Mouse (Mus musculus): ENCODE measurements around the gene Ift57. TPM values are rescaled to one million over a fixed set of nuclear protein-coding genes. Genes with fewer than 3 reads are reported as not detected.

The Ift57 gene
- total and polyA plus RNA-seq, 3 experiments: 6.1 to 35.9 (median 32.3) TPM

DNA sequence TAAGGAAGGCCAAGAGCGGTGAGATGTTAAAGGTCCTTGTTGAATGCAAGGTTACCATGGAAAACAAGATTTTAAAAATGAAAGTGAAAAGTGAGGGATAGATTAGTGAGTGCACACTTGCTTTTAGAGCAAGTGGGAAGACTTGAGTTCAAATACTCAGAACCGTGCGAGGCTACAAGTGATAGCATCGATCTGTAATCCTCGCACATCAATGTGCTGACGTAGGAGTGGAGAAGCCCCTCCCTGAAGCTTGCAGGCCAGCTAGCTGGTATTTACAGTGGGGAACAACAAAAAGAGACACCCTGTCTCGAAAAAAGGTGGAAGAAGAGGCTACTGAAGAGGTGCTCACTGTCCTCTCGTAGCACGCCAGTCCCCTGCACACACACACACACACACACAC, 94.6 kb downstream of the Ift57 start:
- no peak for DNase-seq

DNA sequence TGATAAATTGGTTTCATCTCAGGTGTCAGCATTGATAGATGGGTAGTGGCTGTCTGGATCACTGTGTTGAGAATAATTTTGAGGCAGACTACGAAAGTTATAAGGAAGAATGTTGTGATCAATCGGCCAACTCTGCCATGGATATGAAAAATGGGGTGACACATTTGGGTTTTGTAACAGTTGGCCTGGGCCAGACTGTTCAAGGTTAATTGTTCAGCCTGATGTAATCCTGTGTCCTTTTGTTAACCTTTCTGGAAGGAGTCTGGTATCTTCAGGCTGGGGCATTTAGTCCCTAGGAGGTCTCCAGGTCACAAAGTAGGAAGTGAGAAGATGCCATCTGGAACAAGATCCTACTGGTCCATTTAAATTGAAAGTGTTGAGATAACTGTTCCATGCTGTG, 97.2 kb downstream of the Ift57 start:
- peak; percentile 69 for DNase-seq

DNA sequence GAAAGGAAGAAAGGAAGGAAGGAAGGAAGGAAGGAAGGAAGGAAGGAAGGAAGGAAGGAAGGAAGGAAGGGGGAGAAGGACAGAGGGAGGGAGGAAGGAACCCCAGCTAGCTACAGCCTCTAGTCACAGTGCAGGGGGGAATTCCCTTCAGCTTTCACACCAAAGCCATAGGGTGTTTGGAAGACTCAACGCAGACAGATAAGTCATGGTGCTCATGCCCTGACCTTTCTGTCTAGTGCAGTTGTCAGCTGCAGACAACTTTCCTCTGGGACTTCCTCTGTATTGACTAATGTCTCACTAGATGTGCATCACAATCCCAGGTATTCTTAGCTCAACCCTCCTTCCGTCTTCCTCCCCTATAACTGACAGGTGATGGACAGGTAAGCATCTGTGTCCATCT, 97.9 kb downstream of the Ift57 start:
- no peak for DNase-seq

DNA sequence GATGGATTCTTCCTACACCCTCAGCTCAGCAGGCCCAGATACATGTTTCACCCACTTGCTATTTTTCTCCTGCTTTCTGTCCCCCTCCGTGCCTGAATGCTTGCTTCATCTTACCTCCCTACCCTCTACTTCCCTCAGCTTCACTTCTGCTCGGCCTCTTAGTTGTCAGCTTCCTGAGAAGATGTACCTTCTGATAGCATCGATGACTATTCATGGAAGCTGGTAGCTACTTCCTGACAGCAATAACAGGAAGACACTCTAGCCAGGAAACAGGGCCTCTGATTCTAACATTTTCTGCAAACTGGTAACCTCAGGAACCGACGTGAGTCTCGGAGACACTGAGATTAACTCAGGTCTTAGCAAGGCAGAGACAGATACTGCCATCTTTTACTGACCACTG, 99.8 kb downstream of the Ift57 start:
- no peak for DNase-seq

DNA sequence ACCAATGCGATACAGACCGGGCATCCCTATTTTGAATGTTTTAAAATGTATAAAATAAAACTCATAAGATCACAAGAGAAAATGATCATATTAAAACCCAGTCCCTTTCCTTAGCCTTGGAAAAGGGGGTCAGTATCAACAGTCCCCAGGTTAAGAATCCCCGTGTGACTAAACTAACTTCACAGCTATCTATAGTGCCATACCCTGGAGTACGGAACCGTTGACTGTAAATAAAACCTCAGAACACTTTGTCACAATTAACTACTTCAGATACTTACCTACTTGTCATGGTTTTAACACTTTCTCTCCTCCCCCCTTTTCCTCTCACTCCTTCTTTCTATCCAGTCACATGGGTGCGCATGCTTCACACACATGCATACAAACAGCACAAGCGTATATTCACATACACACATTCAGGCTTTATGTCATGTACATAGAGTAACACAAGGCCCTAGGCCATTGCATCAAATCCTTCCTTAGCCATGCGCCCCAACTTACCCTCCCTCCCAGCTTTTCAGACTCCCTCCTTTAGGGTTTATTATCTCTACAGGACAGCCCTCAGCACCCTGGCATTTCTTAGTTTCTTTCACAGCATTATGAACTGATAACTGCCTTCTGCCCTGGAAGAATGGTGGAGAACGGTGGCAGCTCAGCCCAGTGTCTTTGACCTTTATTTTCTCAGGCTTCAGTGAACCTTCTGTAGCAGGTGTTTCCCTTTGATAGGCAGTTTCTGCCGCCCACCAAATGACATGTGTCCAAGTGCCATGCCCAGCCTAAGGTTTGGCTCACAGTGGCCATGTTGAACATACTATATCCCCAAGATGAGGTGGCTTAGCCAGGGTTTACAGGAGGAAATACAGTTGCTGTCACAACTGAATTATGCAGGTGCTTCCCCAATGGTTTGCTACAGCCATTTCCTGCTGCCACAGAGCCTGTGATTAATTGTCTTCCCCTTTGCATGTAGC, 100.8 kb downstream of the Ift57 start, which contains the start of gene Cd47:
TSS of gene Cd47 (plus strand) at position 937 of the 965 bp plus-strand sequence.
- DNase-seq: peak; percentile 31

DNA sequence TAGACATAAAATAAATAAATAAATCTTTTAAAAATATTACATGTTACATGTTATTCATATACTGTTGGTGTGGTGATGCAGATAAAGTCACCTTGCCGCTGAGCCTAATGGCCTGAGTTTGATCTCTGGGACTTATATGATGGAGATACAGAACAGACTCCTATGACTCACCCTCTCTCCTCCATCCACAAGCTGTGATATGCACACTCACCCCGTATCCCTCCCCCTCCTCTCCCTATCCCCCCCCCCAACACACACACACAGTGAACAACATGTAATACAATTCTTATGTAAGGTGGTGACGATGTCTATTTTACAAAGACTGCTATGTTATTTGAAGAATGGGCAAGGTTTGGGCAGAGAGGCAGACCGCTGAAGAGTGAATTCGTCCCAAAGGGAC, 102.0 kb downstream of the Ift57 start:
- no peak for DNase-seq

DNA sequence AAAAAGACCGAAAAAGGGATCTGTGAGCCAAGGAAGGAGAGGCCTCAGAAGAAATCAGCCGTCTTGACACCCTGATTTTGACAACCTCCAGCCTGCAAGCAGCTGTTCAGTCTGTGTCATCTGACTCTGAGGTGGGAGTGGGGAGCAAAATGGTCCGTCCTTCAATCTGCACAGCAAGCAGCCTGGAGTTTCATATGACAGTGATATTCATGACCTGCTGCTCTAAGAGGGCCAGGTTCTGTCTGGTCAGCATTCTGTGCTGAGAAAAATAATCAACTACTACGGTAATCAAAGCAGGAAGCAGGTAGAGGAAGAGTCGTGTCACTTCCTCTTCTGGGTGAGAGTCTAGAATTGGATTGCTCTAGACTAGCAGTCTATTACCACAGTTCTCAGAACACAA, 102.4 kb downstream of the Ift57 start:
- no peak for DNase-seq

DNA sequence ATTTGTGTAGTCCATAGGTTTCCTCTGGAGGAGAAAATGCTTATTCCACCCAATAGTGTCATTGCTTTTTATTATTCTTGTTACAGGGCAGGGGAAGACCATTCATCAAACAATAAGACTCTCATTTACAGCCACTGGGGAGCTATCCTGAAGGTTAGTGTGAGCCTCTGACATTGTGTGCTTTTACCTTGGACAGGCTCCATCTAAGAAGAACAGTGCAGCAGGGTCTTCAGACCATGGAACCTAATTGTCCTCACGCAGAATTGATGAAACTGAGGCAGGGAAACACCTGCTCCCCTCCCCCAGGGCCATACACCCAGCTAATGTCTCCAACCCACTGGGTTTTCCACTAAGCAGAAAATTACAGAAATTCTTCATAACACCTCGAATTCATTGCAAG, 104.0 kb downstream of the Ift57 start:
- DNase-seq: no peak

DNA sequence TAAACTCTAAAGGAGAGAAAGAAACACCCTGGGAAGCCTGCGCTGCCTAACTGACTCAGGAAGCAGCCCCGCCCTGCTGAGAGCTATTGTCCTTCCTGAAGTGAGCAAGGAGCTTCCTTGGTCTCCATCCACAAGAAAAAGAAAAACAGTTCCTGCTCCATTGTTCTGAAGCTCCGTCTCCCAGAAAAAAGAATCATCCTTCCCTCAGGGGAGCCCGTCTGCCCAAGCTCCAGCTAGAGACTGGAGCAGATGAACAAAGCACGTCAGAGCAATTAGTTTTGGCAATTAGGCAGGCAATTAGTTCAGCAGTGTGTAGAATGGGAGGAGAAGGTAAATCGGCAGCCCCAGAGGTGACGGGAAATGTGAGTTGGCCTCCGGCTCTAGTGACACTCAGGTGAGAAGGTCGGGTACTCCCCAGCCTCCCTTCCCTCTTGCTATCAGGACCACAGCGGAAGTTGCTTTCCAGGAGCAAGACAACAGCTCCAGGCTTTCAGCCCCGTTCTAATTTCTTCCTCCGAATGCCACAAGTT, 105.0 kb downstream of the Ift57 start:
- DNase-seq: no peak

DNA sequence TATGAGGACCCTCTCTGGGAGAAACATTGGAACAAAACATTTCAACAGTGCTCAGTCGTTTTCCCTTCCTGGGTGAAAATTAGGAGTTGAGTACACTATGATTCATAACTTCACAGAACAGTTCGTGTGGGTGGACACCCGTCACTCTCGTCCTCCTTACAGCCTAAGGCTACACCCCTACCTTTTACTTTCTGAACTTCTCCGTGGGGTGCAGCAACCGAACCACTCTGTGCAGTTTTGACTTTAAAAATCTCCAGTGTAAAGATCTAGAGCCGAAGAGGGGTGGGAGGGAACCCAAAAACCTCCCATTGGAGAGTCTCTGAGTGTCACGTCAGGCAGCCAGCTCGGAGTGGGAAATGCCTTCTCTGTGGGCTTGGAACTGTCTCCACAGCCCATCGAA, 107.9 kb downstream of the Ift57 start:
- no peak for DNase-seq

DNA sequence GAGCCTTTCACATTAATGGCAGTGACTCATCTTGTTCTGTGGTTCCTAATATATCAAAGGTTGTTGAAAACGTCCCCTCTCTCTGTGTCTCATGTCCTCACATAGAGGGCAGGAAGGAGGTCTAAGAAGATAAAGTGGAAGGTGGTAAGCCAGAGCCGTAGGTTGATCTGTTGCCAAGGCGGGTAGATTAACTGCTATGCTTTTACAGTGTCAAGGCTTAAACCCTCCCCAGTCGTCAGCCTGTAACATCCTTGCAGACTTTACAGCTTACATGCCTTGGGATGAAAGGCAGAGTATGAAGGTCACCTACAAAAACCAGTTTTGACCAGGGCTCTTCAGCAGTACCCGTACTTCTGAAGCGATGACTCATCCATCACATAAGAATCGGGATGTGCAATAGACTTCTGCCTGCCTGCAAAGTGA, 108.4 kb downstream of the Ift57 start:
- DNase-seq: peak; percentile 59

DNA sequence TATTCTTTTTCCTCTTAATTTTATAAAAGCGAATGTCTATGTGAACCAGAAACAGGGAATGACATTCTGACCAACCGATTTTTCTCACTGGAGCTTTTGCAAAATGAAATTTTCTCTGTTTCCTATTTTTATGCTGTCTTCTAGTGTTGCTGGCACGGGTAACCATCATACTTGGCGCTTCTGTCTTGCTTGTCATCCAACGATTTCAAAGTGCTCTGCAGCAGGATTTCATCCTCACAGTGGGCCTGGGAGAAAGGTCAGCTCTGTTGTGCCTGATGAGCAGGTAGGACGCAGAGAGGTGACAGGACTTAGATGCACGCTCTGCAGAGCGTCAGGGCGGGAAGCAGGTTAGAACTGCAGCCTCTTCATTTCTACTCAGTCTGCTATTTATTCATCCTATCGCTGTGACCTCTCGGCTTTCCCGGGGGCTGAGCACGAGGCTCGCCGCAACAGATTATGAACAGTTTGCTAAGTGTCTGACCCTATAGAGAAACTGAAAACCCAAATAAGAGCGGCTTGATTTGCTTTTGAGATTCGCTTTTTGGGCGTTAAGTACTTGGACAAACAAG, 108.9 kb downstream of the Ift57 start:
- DNase-seq: no peak

DNA sequence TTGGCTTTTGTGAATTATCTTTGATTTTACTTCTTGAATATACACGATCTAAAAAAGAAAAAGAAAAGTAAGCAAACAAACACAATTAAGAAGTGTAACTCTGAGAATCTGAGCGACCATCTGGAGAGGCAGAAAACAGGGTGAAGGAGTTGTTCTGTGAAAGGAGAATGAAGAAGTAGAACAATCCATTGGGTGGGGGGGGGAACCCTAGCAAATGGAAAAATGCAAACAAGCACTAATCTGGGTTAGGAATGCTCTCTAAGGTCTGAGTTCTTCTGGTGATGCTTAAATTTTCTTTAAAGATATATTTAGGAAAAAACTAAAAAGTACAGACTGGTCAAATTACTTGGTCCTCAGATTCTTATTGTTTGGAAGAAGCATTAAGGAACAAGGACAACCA, 112.9 kb downstream of the Ift57 start:
- DNase-seq: no peak

DNA sequence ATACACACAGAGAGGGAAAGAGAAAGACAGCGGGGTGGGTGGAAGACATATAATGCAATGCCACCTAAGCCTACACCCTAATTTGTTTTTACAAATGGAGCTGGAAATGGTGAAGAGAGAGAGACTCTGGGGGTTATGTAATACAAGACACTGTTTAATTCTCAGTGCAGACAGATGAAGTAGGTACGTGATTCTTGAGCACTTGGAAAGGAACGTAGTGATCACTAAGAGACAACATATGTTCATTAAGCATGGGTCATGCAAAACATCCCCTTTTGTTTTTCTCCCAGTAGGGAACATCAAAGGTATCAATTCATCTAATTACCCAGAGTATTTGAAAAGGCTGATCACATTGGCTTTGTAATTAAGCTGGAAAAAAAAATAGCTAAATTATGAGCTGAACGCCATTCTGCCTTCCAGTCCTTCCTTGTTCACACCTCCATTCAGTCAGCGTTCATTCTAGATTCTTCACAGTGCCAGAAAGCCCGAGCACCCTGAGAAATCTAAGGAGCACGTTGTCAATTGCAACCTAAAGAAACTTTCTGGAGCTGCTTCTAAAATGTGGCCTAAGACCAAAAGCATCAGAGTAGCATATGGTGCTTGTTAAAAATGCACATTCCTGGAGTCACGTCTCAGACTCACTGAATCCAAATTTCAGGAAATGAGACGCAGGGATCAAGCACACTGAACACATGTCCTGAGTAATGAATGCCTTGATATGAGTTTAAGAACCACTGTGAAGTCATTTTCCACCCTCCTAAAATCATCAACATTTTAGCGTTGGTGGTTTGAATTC, 114.0 kb downstream of the Ift57 start:
- DNase-seq: no peak

DNA sequence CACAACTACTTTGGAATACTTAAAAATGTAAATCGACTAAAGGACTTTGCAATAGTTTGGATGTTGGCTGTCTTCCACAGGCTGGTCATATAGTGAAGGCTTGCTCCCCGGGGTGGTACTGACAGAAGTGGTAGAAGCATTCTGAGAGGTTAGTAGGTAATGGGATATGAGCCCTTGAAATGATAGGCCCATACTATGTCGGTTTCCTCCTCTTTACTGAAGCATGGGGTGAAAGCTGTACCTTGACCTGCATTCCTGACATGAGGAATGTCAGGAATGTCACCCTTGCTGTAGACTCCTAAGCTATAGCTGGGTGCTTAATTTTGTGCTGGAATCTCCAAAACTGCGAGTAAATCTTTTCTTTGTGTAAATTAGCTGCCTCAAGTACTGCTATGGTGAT, 115.4 kb downstream of the Ift57 start:
- no peak for DNase-seq

Other genes with a start within 250 kb of the Ift57 start
- 100 to 1,000 TPM; 106 to 189 TPM for gene Cd47, start 101.3 kb downstream of the Ift57 start, total RNA-seq (2021)
- gene Cd47, start 101.3 kb downstream of the Ift57 start, polyA plus RNA-seq (2012; rRNA removed): 75.0 and 105 TPM in 2 replicates

All from adrenal gland, adult 2 months (tissue).